Mouse (Mus musculus) heart, postnatal 25 days (tissue): ENCODE results near the gene Ggcx. TPM values are rescaled to one million over a fixed set of nuclear protein-coding genes. Genes with fewer than 3 reads are reported as not detected.

ENCODE experiments used
- DNase-seq: peaks from one replicate; pipeline ENCODE4 v3.0.0; 2022; ENCODE audit warnings: low spot score
- intact Hi-C: fragments of 180-260 bp; cut with DNase I; formaldehyde crosslinking; loops from one replicate; pipeline ENCODE4 v1.15.1; 2025
- total RNA-seq, 2 experiments: library from RNA; stranded (reverse); gene quantifications; 2 replicates each; pipeline ENCODE4 v1.2.3; 2021

The Ggcx gene
- 10 to 100 TPM; 33.3 to 35.0 TPM for total RNA-seq

DNA sequence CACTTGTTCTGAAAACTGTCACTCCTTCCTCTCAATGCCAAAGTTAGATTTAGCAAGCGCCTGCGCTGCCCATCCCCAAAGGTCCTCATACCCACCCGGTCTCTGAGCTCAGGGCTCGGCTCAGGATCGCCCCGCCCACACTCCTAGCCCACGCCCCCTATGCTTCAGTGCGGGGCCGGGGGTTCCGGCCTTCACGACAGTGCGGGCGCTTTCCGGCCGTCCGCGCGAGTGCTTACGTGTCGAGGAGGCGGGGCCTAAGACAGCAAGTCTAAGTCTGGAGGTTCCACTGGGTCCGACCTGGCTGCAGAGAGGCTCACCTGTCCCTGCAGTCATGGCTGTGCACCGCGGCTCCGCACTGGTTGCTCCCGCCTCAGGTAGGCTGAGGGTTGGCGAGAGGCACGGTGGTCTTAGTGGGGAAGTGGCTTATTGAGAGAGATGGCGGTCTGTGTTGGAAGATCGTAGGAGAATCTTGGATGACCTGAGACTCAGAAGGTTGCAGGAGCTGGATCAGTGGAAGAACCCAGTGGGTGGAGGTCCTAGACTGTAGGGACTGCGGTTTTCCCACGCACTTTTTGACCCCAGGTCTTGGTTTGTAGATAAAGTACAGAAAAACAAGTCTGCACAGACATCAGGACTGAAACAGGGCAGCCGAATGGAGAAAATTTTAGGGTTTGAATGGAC, at the start of gene Ggcx:
Gene Ggcx (plus strand): TSS at position 233 of the 681 bp plus-strand sequence.
- peak; percentile 92 for DNase-seq
- intact Hi-C loops = no loop called here

DNA sequence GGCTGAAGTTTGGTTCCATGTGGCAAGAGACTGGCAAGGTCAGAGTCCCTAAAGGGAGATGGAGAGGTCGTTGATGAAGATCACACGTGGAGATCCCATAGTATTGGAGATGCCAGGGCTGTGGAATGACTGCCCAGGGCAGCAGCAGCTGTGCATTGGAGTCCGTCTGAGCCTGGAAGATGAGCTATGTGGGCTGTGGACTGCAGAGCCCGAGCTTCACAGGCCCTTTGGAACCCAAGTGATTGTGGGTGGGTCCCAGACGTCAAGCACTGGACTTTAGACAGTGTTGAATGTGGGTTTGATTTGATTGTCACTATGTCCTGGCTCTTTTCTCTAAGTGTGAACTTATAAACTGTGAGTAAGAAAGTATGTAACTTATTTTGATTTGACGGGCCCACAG, 49.1 kb upstream of the Ggcx start:
- no peak for DNase-seq
- intact Hi-C loops = no loop called here

DNA sequence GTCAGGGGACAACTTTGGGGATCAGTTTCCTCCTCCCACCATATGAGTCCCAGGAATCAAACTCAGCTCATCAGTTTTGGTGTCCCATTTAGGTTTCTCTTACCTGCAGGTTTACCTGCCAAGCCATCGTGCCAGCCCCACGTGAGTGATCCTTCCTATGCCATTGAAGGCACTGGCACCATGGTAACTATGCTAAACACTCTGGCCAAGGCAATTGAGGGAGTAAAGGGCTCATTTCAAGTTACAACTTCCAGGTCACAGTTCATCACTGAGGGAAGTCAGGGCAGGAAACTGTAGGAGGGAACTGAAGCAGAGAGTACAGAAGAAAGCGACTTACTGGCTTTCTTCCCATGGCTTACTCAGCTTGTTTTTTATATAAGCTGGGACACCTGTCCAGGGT, 47.8 kb upstream of the Ggcx start:
- DNase-seq = no peak
- intact Hi-C loops = no loop called here

DNA sequence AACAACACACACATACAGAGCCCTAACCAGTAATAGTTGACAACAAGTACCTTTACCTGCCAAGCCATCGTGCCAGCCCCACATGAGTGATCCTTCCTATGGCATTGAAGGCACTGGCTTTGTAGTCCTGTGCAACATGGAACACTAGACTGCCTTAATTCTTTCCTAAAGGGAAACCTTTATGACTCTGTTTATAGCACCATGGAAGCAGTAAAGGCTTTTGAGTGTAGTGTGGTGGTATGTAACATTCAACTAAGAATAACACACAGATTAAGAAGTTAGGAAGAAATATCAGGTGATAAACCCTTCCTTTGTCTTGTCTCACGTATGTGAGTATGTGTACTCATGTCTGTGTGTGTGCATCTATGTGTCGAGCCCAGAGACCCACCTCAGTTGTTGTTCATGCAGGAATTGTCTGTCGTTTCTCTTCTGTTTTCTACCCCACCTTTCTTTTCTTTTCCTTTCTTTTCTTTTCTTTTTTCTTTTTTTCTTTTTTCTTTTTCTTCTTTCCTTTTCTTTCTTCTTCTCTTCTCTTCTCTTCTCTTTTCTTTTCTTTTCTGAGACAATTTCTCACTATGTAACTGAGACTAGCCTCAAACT, 47.2 kb upstream of the Ggcx start, which contains the start of gene Rnf181:
Gene Rnf181 (minus strand): TSS at position 113 of the 600 bp plus-strand sequence.
- DNase-seq = no peak
- intact Hi-C loops = no loop called here

DNA sequence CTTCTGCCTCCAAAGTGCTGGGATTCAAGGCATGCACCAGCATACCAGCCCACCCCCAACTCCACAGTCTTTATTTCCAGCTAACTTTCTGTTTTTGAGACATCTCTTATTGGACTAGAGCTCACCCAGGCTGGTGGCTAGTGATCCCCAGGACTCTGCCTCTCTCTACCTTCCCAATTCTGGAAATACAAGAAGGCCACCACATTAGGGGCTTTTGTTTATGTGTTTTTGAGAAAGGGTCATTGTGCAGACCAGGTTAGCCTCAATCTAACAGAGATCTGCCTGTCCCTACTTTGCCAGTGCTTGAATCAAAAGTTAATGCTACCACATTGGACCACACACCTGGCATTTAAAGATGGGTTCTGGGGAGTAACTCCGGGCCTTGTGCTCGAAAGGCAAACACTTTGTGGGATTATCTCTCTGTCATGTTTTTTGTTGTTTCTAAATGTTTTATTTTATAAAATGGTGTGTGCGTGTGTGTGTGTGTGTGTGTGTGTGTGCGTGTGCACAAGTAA, 46.6 kb upstream of the Ggcx start:
- intact Hi-C loops = no loop called here
- DNase-seq = no peak

DNA sequence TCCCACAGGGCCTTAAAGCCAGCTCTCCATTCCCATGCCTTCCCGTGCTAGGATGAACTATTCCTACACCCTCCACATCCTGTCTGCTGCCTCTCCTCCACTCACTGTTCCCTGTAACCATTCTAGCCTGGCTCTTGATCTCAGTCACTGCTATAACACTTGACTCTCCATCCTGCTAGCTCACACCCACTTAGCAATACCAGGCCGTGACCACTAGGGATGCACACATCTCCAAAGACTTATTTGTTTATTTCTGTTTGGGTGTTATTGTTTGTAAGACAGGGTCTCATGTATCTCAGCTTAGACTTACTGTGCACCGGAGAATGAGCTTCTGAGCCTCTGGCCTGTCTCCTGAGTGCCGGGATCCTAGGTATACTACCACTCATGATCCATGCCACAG, 44.6 kb upstream of the Ggcx start:
- no peak for DNase-seq
- intact Hi-C loops = no loop called here

DNA sequence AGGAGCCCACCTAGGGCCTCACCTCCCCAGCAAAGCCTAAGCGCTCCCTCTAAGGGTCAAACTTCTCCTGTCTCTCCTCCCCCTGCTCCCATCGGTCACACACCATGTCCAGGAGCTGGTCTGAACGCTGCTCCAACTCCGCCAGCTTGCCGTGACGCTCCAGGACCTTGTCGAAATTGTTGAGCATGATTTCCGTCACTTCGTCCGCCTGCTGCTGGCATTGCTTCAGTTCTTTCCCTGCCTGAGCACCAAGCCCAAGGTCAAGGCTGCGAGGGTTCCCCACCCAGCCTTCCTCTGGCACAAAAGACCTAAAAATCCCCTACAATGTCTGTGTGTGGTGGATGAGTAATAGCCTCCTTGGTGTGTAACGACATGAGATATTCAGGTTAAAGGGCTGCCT, 44.0 kb upstream of the Ggcx start:
- DNase-seq = no peak
- intact Hi-C loops = no loop called here

DNA sequence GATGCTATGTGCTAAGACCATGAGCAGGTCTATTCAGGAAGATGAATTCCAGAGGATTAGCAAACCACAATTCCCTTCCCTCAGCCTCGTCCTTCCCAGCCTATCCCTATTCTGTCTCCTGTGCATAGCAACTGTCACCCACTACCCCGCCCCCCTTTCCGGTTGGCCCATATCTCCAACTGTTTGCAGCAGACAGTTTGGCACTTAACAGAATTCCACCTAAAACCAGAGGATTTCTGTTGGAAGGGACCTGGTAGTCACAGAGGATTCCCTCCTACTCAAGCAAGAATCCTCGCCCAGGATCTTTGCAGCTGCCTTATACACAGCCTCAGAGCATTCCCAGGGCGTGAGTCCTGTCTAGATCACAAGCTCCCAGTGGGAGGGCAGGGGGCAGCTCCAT, 43.0 kb upstream of the Ggcx start:
- DNase-seq = no peak
- intact Hi-C loops = no loop called here

DNA sequence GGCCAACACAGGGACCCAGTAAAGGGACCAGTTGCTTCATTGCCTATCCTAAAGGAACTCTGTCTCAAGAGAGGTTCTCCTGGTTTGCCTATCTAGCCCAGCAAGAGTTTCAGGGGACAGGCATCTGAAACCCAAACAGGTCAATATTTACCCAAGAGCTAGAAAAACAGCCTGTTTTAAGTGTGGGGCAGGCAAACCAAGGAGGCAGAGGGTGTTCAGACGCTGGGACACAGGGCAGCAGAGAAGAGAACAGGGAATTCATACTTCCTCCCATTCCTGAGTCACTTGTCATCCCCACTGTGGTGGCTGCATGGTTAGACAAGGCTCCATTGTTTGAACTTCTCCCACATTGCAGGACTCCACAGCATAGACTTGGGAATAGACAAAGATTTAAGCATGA, 42.5 kb upstream of the Ggcx start:
- no peak for DNase-seq
- intact Hi-C loops = no loop called here

DNA sequence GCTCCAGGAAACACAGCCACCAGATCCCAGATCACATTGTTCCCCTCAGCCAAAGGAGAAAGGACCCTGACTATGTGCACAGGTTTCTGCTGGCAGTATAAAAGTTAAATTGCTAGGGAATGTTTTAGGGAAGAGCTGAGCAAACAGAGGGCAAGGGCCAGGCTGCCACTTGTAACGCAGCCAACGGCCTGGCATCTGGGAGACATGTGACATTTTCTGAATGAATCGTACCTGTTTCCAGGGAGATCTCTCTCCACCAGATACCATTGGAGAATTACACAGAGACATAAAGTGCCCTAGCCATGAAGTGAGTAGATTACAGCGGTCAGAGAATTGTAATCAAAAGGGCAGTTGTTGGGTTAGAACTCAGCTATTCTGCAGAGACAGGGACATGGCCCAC, 40.9 kb upstream of the Ggcx start:
- no peak for DNase-seq
- intact Hi-C loops = no loop called here

DNA sequence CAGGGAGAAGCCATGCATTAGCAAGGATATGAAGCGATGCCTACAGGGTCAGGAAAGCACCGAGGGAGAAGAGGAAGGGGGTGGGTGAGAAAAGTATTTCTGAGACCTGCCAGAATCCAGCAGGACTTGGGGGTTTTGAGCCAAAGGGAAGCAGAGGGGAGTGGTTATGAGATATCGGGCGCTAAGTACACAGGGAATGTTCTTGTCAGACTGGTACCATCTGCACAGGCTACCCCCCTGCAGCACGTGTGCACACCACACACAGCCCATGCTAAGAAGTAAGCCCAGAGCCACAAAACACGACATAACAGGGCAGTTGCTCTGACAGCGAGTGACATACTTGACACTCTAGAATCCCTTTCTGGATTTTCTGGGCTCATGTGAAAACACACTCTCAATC, 39.9 kb upstream of the Ggcx start:
- no peak for DNase-seq
- intact Hi-C loops = no loop called here

DNA sequence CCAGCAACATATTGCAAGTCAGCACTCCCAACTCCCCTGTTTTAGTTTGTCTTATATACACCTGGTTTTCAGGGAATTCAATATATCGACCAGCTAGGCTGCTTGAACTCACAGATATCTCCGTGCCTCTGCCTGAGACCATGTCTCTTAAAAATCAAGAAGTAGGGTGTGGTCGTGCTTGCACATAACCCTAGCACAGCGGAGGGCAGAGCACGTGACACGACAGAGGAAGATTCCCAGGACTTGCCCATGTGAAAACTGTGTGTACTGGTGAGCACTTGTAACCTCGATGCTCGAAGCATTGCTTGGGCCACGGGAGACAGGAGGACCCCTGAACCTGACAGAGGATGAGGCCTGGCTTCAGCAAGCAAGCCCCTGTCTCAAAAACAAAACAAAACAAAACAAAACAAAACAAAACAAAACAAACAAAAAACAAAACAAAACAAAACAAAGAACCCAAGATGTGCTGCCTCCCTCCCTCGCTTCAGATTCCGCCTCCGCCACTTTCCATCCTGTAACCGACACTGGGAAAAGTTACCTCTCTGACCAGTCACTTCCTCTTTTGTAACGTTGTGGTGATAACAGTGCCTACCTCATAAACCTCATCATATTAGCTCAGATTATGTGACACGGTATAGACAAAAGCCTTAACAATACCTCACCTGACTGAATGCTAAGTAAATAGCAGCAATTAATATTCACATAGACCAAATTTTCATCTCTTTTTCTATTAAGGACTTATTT, 39.1 kb upstream of the Ggcx start:
- intact Hi-C loops = no loop called here
- no peak for DNase-seq

DNA sequence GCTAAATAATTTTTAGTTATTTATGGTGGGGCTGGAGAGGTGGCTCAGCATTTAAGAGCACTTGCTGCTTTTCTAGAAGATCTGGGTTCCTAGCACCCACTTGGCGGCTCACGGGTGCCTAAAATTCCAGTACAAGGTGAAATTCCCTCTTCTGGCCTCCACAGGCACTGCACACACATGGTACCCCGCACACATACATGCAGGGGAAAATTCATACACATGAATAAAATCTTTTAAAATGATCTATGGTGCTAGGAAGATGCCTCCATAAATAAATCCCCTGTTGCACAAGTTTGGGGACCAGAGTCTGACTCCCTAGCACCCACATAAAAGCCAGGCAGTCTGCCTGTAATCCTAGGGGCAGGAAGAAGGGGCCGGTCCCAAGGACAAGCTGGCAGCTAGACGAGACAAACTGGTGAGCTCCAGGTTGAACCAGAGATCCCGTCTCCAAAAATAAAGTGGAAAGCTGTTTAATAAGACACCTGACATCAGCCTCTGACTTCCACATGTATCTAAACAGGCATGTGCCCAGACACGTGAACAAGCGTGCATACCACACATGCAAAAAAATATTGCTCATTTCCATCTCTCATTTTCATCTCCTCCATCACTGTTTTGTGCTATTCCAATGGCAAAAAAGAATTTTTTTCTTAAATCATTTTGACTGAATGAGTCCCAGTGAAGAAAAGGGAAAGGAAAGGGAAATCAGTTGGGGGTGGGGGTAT, 35.4 kb upstream of the Ggcx start:
- DNase-seq = no peak
- intact Hi-C loops = no loop called here

DNA sequence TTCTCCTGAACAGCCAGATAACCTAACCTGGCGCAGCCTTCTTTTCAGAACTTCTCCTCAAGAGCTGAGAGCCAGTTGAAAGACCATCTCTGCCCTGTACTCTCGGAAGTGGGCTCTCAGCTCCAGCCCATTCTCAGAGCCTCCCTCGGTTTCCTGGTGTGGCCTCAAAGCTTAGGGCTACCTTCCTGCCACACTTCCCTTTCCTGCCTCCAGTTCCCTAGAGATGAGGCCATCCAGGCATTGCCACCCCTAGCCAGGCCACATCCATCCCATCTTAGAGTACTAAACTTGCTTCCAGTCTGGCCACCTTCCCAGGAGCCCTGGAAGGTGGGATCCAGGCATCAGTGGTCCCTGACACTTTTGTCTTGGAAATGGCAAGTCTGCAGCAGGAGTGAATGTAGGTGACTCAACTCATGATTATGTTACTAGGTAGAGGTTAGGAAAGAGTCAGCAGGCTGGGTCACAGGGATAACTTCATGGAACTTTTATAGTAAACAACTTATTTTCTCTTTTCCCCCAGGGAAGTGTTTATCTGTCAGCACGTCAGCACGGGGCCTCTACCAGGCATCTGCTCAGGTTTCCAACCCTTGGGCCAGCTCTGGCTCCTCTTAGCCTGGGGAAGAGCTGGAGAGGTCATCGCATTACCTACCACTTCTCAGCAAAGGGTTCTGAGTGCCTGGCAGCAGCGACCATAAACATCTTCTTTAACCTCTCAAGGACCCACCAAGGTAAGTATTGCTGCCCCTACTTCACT, 34.6 kb upstream of the Ggcx start:
- intact Hi-C loops = loop anchor here (5.0 kb wide), 1 partner anchor 97 kb away; no protein-coding TSS in a partner anchor
- DNase-seq = no peak

DNA sequence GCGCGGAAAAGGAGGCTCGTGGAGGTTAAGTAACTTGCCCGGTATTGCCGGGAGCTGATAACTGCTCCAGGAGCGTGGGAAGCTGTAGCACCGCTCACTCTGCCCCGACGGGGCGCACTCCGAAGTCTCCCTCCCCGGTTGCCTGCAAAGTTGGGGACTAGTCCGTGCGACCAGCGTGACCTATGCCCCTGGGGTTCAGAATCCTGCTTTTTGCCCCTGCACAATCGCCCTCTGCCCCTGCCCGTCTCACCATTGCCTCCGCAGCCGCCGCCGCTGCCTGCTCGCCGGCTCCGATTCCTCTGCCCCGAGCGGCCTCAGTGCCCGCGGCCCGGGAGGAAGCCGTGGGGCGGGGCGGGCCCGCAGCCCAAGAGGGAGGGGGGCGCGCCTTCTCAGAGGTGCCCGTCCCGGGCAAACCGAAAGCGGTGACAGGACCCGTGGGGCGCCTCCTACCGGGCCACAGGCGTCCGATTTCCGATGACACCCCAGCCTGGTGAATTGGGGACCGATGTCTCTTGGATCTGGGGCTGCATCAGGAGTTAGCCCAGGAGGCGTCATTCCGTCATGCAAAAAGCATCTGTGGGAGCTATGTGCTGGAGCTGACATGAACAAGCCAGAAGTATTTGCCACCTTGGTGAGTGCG, 33.9 kb upstream of the Ggcx start, which contains the start of gene Vamp5:
Gene Vamp5 (minus strand): TSS at position 338 of the 640 bp plus-strand sequence.
- intact Hi-C loops = loop anchor here (5.0 kb wide), 1 partner anchor 98 kb away; no protein-coding TSS in a partner anchor
- DNase-seq = peak; percentile 80

DNA sequence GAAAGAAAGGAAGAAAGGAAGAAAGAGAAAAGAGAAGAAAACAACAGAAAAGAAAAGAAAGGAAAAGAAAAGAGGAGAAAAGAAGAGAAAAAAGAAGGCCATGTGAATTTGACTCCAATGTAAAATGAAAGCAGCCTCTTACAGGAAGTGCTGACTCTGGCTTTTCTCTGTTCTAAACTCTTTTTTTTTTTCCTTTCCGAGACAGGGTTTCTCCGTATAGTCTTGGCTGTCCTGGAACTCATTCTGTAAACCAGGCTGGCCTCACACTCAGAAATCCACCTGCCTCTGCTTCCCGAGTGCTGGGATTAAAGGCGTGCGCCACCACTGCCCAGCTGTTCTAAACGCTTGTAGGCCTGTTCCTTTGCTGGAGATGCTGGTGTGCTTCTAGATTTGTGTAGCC, 31.6 kb upstream of the Ggcx start:
- DNase-seq = no peak
- intact Hi-C loops = loop anchor here (5.0 kb wide), 1 partner anchor 100 kb away; no protein-coding TSS in a partner anchor

DNA sequence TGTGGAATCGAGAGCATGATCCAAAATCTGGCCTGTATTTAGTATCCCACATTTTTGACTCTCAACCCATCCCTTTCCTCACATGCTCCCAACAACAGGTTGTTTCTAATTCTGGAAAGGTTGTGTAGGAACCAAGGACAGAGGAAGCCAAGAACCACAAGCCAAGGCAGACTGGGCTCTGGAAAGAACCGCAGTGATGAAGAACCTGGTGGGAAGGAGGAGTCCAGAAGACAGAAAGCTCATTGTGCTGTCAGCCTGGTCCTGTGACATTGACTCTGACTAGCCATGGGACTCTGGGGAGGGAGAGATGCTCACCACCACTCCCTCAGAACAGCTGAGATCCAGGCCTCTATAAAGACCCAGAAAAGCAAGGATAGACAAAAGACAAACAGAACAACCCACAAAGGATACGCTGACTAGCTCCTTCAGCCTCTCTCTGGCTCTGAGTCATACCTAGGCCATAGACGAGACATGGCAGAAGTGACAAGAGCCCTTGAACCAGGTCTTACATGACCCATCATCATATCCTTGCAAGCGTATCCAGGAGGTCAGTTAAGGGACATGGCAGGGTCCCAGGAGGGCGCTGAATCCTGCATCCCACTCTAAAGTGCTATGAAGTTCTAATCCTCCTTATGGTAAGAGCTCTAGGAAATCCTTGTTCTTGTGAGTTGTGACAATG, 30.8 kb upstream of the Ggcx start:
- intact Hi-C loops = loop anchor here (5.0 kb wide), 1 partner anchor 101 kb away; no protein-coding TSS in a partner anchor
- DNase-seq = no peak

DNA sequence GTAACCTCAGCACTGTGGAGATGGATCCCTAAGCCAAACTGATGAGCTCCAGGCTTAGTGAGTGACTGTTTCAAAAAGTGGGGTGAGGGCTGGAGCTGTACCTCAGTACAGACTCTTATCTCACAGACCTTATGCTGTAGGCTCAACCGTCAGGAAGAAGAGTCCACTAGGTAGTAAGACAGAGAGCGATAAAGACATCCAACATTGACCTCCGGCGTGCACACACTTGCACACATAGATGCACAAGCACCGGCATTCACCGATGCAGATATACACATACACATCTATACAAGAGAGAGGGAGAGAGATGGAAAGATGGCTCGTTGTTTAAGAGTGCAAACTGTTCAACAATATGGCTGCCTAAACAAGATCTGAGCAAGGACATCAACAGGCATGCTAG, 30.2 kb upstream of the Ggcx start:
- intact Hi-C loops = loop anchor here (5.0 kb wide), 1 partner anchor 102 kb away; no protein-coding TSS in a partner anchor
- no peak for DNase-seq
